Mouse (Mus musculus) urinary bladder, adult 2 months (tissue): Measurements from ENCODE around the gene Gng12. TPM values are rescaled to one million over a fixed set of nuclear protein-coding genes. Genes with fewer than 3 reads are reported as not detected.
"Not testable (repeated sequence)": the region's sequence is repeated elsewhere in the genome, so short reads cannot be mapped to it uniquely, and the experiment has no call there.

Experiments used
- DNase-seq: peaks from one replicate; pipeline ENCODE4 v3.0.0; 2022; ENCODE audit warnings: low spot score
- polyA plus RNA-seq: library from polyadenylated mRNA; depleted of rRNA; stranded (reverse); fragments of >200 nt; gene quantifications from 2 replicates; pipeline ENCODE4 v1.2.3, GENCODE M21; 2012

Gng12 gene
- polyA plus RNA-seq, 1 experiment: 85.2 TPM

DNA sequence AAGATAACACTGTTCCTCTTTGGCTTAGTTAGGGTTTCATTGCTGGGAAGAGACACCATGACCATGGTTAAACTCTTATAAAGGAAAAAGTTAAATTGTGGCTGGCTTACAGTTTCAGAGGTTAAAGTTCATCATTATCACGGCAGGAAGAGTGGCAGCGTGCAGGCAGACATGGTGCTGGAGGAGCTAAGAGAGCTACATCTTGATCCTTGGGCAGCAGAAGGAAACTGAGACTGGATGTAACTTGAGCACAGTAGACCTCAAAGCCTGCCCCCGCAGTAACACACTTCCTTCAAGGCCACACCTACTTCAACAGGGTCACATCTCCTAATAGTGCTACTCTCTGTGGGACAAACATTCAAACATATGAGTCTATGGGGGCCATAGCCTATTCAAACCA lies 93.3 kb downstream of the Gng12 start:
- DNase-seq: no peak

DNA sequence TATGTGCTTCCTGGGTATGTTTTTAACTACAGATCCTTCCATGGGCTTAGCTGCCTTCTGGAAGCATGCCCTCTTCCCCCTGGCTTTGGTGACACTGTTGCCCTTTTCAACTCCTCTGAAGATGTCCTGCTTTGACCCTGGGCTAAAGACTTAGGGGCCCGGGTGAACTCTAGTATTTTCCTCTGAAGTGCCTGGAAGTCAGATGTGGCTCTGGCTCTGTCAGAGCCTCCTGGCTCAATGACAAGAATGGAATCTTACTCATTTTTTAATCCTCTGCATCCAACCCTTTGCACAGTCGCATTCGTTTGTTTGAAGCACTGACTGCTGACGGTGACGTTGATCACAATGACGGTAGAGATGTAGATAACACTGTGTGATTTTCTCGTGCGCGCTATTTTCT lies 96.0 kb downstream of the Gng12 start:
- DNase-seq: no peak

DNA sequence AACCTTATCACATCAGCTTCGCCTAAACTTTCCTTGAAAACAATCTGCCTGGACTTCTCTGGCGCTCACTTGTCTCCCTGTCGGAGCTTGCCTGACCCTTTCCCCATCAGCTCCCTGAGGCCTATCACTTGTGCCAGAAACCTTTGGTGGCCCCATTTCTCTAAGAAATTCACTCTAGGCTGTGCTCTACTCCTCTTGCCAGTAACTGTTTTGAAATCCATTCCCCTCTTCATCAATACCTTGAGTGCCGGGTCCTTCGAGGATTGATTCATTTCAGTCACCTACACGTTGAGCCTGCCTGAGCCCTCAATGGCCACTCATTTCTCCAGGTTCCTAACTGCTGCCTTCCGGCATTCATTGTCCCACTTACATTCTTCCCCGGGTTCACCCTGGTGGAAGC lies 96.6 kb downstream of the Gng12 start:
- no peak for DNase-seq

DNA sequence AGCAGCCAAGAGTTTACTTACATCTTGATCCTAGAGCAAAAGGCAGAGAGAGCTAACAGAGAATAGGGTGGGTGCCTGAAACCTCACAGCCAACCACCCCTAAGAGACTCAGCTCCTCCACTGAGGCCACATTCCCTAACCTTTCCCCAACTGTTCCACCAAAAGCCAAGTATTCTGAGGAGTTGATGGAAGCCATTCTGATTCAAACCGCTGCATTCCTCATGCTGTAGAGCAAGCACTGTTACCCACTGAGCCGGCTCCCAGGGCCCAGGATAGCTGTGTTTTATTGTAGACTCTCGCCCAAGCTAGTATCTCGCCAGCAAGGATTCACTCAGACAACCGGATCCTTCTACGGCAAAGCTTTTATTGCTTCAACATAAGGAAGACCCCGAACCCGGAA lies 98.8 kb downstream of the Gng12 start:
- no peak for DNase-seq

- DNase-seq: no peak
These were observed 99.6 kb downstream of the Gng12 start for GRCm38 (mm10) chr6:66995825-66996224.

DNA sequence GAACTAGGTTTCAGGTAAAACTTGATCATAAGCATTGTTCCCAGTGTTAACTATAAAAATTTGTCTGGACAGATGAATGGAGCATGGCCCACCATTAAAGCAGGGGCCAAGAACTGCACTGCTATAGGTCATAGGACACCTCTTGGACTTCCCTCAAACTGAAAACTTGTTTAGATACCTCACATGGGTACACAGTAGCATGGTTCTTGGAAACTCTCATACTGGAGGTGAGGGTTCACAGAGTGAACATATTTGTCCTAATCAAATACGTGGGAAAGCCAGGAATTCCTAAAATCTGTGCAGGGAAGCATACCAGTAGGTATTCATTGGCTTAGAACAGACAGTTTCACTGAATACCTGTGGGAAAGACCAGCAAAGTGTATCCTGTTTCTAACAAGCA lies 100.1 kb downstream of the Gng12 start:
- no peak for DNase-seq

GRCm38 (mm10) chr6:66998645-66999044 lies 102.4 kb downstream of the Gng12 start:
- DNase-seq: no peak

DNA sequence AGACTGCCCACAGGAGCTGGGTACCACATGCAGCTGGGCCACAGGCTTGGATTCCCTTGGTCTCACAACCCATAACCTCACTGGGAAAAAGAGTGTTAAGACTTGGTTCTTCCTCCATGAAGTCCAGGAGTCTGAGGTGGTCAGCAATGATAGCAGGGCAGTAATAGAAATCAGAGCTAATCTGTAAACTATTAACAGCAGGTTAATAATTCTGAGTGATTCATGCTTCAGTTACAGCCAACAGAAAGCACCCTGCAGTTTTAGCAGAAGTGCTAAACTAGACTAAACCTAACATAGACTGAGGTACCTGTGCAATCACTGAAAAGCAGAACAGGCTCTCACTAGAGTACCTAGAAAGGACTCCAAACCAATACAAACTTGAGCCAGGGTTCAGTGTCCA lies 103.6 kb downstream of the Gng12 start:
- no peak for DNase-seq

GRCm38 (mm10) chr6:67009888-67010287 lies 113.7 kb downstream of the Gng12 start:
- DNase-seq: no peak

GRCm38 (mm10) chr6:67010370-67011216 lies 114.4 kb downstream of the Gng12 start:
- DNase-seq: no peak

- DNase-seq: no peak
These were observed 115.0 kb downstream of the Gng12 start for GRCm38 (mm10) chr6:67011217-67011518.

GRCm38 (mm10) chr6:67013293-67013948 lies 117.2 kb downstream of the Gng12 start:
- no peak for DNase-seq

- DNase-seq: no peak
These were observed 117.9 kb downstream of the Gng12 start for GRCm38 (mm10) chr6:67013949-67014678.

- DNase-seq: no peak
These were observed 118.5 kb downstream of the Gng12 start for GRCm38 (mm10) chr6:67014679-67015075.

DNA sequence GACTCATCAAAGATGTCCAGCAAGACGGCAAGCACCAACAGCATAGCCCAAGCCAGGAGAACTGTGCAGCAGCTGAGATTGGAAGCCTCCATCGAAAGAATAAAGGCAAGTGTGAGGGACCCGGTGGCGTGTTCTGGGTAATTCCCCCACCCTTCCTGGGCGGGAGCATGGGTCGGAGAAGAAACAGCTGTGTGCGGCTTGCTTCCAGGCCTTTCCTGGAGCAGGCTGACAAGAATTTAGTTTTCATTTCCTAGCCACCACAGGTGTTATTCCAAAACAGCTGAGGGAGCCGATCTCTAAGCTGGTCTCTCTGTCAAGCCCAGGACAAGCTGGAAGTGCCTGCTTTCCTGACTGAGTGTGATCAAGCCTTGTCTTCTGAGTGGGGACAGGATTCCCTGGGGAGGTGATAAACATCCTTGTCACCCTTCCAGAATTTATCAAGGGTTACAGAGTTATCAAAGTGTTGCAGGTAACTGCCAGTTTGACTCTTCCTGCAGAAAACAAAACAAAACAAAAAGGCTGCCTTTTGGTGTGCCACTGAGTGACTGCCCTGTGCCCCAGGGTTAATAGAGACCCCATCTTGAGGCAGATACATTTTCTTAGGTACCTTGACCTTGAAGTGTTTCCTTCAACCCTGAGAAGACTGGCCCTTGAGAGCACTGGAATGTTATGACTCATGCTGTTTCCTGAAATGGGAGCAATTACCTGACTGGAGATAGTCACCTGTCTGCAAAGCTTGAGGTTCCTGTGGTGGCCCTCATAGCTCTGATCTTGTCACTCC lies 119.7 kb downstream of the Gng12 start:
- DNase-seq: no peak

- no peak for DNase-seq
These were observed 120.4 kb downstream of the Gng12 start for GRCm38 (mm10) chr6:67016520-67017111.

DNA sequence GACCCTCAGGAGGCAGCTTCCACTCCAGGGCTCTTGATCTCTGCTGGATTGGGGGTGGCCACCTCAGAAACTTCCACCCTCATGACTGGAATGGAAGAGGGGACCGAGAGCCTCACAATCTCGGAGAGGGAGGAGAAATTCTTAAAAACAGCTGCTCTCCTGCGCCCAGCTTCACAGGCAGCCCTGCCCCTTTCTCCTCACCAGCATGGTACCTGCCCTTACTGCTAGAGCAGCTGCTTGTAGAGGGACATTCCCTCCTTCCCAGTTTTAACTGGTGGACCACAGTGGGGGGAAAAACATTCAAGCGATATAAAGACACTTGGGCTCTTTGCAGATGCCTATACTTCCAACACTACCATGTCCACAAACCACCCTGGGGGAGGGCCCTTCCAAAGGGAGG lies 122.2 kb downstream of the Gng12 start:
- no peak for DNase-seq

DNA sequence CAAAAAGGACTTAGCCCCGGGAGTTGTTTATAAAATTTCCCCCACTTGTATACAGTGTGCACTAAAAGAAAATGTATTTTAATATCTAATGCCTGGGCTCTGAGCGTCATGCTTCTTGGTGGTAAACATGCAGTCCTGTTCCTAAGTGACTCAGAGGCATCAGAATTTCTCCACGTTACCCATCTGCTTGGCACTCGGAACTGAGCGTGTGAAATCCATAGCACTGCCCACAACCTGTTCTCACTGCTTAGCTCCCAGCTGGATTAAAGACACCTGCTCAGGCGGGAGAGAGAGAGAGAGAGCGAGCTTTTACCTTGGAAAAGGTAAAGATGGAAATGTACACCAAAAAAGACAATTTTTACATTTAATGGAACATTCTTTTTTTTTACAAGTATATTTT lies 122.8 kb downstream of the Gng12 start:
- DNase-seq: not testable (repeated sequence)

DNA sequence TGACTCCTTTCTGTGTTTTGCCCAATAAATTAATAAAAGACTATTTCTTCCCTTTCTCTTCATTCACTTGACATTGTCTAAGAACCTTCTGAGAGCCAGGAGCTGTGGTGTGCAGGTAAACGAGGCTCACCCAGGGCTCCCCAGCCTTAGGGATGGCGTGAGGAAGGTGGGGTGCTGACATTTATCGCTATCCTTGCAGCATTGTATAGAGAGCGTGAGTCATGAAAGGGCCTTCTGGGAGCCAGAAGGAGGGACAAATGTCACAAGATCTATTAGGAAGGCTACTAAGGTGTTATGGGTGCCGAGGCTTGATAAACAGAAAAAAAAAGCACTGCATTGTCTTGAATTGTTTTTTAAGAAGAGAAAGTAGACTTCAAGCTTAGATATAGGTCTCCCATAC lies 125.1 kb downstream of the Gng12 start:
- no peak for DNase-seq

- no peak for DNase-seq
These were observed 127.5 kb downstream of the Gng12 start for GRCm38 (mm10) chr6:67023729-67024128.

DNA sequence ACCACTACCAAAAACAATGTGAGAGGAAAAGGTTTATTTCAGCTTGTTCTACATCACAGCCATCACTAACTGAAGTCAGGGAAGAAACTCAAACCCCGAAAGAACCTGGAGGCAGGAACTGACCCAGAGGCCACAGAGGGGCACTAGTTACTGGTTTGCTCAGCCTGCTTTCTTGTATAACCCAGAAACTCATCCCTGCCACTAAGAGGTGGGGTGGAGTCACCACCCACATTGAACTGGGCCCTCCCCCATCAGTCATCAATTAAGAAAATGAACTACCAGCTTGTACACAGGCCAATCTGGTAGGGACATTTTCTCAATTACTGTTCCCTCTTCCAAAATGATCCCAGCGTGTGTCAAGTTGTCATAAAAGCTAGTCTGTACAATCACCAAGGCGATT lies 130.5 kb downstream of the Gng12 start:
- DNase-seq: no peak
